Mouse (Mus musculus) layer of hippocampus, postnatal 10 days (tissue): Measurements from ENCODE around the gene Tlx2. TPM values are rescaled to one million over a fixed set of nuclear protein-coding genes. Genes with fewer than 3 reads are reported as not detected.

ENCODE experiments used
- DNase-seq, 2 experiments: peaks; one replicate each; pipeline ENCODE4 v3.0.0; 2021; ENCODE audit warnings: low spot score in 2 of 2
- microRNA-seq, 2 experiments: library from miRNA; unstranded; fragments of <30 nt; microRNA quantifications; one replicate each; pipeline ENCODE4 v1.2.0; 2021
- total RNA-seq, 2 experiments: library from RNA; stranded (reverse); gene quantifications; 2 replicates each; pipeline ENCODE4 v1.2.3; 2021

Tlx2 gene
- total RNA-seq, 2 experiments from 2014 or later = not detected

GRCm38 (mm10) chr6:83025221-83025620, 44.9 kb downstream of the Tlx2 start:
- no peak for DNase-seq

- DNase-seq = no peak
Observed at GRCm38 (mm10) chr6:83024421-83024820, 45.7 kb downstream of the Tlx2 start.

GRCm38 (mm10) chr6:83023786-83024185, 46.3 kb downstream of the Tlx2 start:
- no peak for DNase-seq

- no peak for DNase-seq
Observed at GRCm38 (mm10) chr6:83023008-83023407, 47.1 kb downstream of the Tlx2 start.

- no peak for DNase-seq
Observed at GRCm38 (mm10) chr6:83020836-83021593, 49.1 kb downstream of the Tlx2 start.

- DNase-seq = no peak
Observed at GRCm38 (mm10) chr6:83020121-83020520, 50.0 kb downstream of the Tlx2 start.

GRCm38 (mm10) chr6:83019044-83019443, 51.0 kb downstream of the Tlx2 start:
- DNase-seq = no peak

Small RNA genes lying within 50 kb of the gene (microRNA-seq; reads per million reads assigned to microRNA genes)
- 0 reads per million in 2 experiments for gene Mir3470a
- gene Mir7040 = 0 to 0.20 reads per million in 2 experiments

Other genes starting within 250 kb of the Tlx2 start
- gene Sema4f, start 130.5 kb downstream of the Tlx2 start, total RNA-seq = 10 to 100 TPM; 43.2 to 47.0 TPM
- gene M1ap, start 123.4 kb downstream of the Tlx2 start, total RNA-seq = not detected
- 1 to 10 TPM; 1.6 to 2.4 TPM for gene Dok1, start 36.8 kb downstream of the Tlx2 start, total RNA-seq
- gene Loxl3, start 36.1 kb downstream of the Tlx2 start, total RNA-seq = 1 to 10 TPM; 3.0 to 5.7 TPM
- gene Aup1, start 15.8 kb downstream of the Tlx2 start, total RNA-seq = 100 to 1,000 TPM in 1 of 2 experiments, 10 to 100 TPM in 1; 92.7 to 115 TPM
- 10 to 100 TPM; 68.0 to 70.4 TPM for gene Htra2, start 15.0 kb downstream of the Tlx2 start, total RNA-seq
- under 1 TPM; 0.37 to 0.54 TPM for gene Dqx1, start 12.4 kb downstream of the Tlx2 start, total RNA-seq
- 10 to 100 TPM; 18.8 to 22.2 TPM for gene Pcgf1, start 7.6 kb upstream of the Tlx2 start, total RNA-seq
- gene Lbx2, start 16.1 kb upstream of the Tlx2 start, total RNA-seq = under 1 TPM; 0.42 to 0.46 TPM
- gene Ccdc142, start 31.3 kb upstream of the Tlx2 start, total RNA-seq = 10 to 100 TPM in 1 of 2 experiments, 1 to 10 TPM in 1; 5.9 to 12.0 TPM
- gene Gm42688, start 31.3 kb upstream of the Tlx2 start, total RNA-seq = 1 to 10 TPM; 7.2 to 8.1 TPM
- gene Mrpl53, start 38.7 kb upstream of the Tlx2 start, total RNA-seq = 10 to 100 TPM; 55.6 to 58.1 TPM
- gene Mogs, start 45.2 kb upstream of the Tlx2 start, total RNA-seq = 10 to 100 TPM; 27.7 to 30.3 TPM
- gene Wbp1, start 51.3 kb upstream of the Tlx2 start, total RNA-seq = 10 to 100 TPM; 68.6 to 72.7 TPM
- 10 to 100 TPM; 21.6 to 22.6 TPM for gene Ino80b, start 55.1 kb upstream of the Tlx2 start, total RNA-seq
- 10 to 100 TPM; 36.2 to 36.5 TPM for gene Rtkn, start 65.2 kb upstream of the Tlx2 start, total RNA-seq
- gene Wdr54, start 86.1 kb upstream of the Tlx2 start, total RNA-seq = 10 to 100 TPM; 21.5 to 28.1 TPM
- gene 1700003E16Rik, start 86.1 kb upstream of the Tlx2 start, total RNA-seq = 10 to 100 TPM; 20.6 to 22.1 TPM
- 100 to 1,000 TPM; 360 to 362 TPM for gene Dctn1, start 95.6 kb upstream of the Tlx2 start, total RNA-seq
- 1 to 10 TPM in 1 of 2 experiments, under 1 TPM in 1; 0.31 to 2.9 TPM for gene Slc4a5, start 149.5 kb upstream of the Tlx2 start, total RNA-seq